9 mouse cellular contexts compared by ENCODE assay signal in genomic region chr11:103464443-103464842, GRCm38 (mm10). TPM values are rescaled to one million over a fixed set of nuclear protein-coding genes. Genes with fewer than 3 reads are reported as not detected.
DNase-seq lines count a peak whose midpoint lies in the region; ATAC-seq and TF ChIP-seq lines count a peak whose summit lies in the region.
"Had no signal": no experiment of that assay in that cellular context is flagged by ENCODE, and none has a peak within 500 bp of the region (broad histone marks: within the 10 kb centered on the region; RNA-seq: fewer than 3 reads in every experiment).

No protein-coding gene starts in this region.

- peak; percentile 90 for ATAC-seq in megakaryocyte, adult 5-6 weeks (ENCODE audit: poor library complexity, severe bottlenecking)
- ATAC-seq in midbrain, embryonic 15.5 days (replicated peaks) = no peak

- peak; percentile 5 to 9 for DNase-seq in heart, adult 18-20 months
- DNase-seq in heart, postnatal 25 days (ENCODE audit: low spot score) = no peak
- DNase-seq in embryo, embryonic 10.5 days (ENCODE audit: low spot score) = peak; percentile 54
- no peak for DNase-seq in layer of hippocampus, adult 18-20 months (ENCODE audit: low spot score in 2 of 2)
- no peak for DNase-seq in forebrain, embryonic 10.5 days (ENCODE audit: extremely low spot score, low spot score)

- H3K9me3 ChIP-seq in ES-Bruce4 (replicated peaks; ENCODE audit: control insufficient read depth, insufficient read depth, low read length, poor library complexity, severe bottlenecking) = no peaks in the 10 kb centered on the region
- no peaks in the 10 kb centered on the region for H3K9me3 ChIP-seq in forebrain, embryonic 10.5 days
- H3K9me3 ChIP-seq in midbrain, embryonic 15.5 days = no peaks in the 10 kb centered on the region
- H3K9me3 ChIP-seq: liver, embryonic 15.5 days had no signal

- no peak for TF ChIP-seq POLR2A in ES-Bruce4 (IDR thresholded peaks at IDR 0.05; ENCODE audit: insufficient read depth, low read length)

- no peak overlapping the region for H3K4me2 ChIP-seq in midbrain, embryonic 15.5 days
- H3K4me2 ChIP-seq: liver, embryonic 15.5 days had no signal

- H3K27me3 ChIP-seq in ES-Bruce4 (ENCODE audit: control insufficient read depth, insufficient read depth, low read length, poor library complexity, severe bottlenecking) = no peaks in the 10 kb centered on the region
- no peaks in the 10 kb centered on the region for H3K27me3 ChIP-seq in forebrain, embryonic 10.5 days (ENCODE audit: poor library complexity, severe bottlenecking)
- no peaks in the 10 kb centered on the region for H3K27me3 ChIP-seq in midbrain, embryonic 15.5 days (replicated peaks)
- H3K27me3 ChIP-seq: liver, embryonic 15.5 days had no signal

- TF ChIP-seq EP300 in ES-Bruce4 (IDR thresholded peaks at IDR 0.05; ENCODE audit: insufficient read depth, low read depth, low read length) = no peak

- no peak overlapping the region for H3K27ac ChIP-seq in ES-Bruce4 (ENCODE audit: insufficient read depth, low read length)
- H3K27ac ChIP-seq in forebrain, embryonic 10.5 days = no peak overlapping the region
- no peak overlapping the region for H3K27ac ChIP-seq in midbrain, embryonic 15.5 days
- H3K27ac ChIP-seq: liver, embryonic 15.5 days had no signal

- no peak overlapping the region for H3K9ac ChIP-seq in ES-Bruce4 (ENCODE audit: low read depth, poor library complexity, severe bottlenecking)
- H3K9ac ChIP-seq in midbrain, embryonic 15.5 days = no peak overlapping the region
- H3K9ac ChIP-seq: liver, embryonic 15.5 days had no signal

- H3K4me3 ChIP-seq in ES-Bruce4 (ENCODE audit: low read depth, low read length) = no peak overlapping the region
- H3K4me3 ChIP-seq in forebrain, embryonic 10.5 days = no peak overlapping the region
- no peak overlapping the region for H3K4me3 ChIP-seq in midbrain, embryonic 15.5 days
- H3K4me3 ChIP-seq: liver, embryonic 15.5 days had no signal

- intact Hi-C loops in heart, postnatal 25 days (cut with DNase I) = no loop called here

- H3K4me1 ChIP-seq in ES-Bruce4 (ENCODE audit: control insufficient read depth, insufficient read depth, low read length) = no peaks in the 10 kb centered on the region
- no peaks in the 10 kb centered on the region for H3K4me1 ChIP-seq in forebrain, embryonic 10.5 days
- no peaks in the 10 kb centered on the region for H3K4me1 ChIP-seq in midbrain, embryonic 15.5 days
- H3K4me1 ChIP-seq: liver, embryonic 15.5 days had no signal

- H3K36me3 ChIP-seq in ES-Bruce4 (ENCODE audit: control insufficient read depth, insufficient read depth, low read length, poor library complexity, severe bottlenecking) = no peaks in the 10 kb centered on the region
- H3K36me3 ChIP-seq in forebrain, embryonic 10.5 days (replicated peaks) = no peaks in the 10 kb centered on the region
- no peaks in the 10 kb centered on the region for H3K36me3 ChIP-seq in midbrain, embryonic 15.5 days (replicated peaks)
- H3K36me3 ChIP-seq: liver, embryonic 15.5 days had no signal

- WGBS in forebrain, embryonic 10.5 days = 75% methylated on average over 7 of the region's 7 CpGs
- WGBS in midbrain, embryonic 15.5 days = 74% methylated on average over 7 of the region's 7 CpGs

- TF ChIP-seq CTCF in ES-Bruce4 (IDR thresholded peaks at IDR 0.05; ENCODE audit: low read depth, low read length) = peak; percentile 89

RNA-seq across cellular contexts. Expression of gene Lrrc37a, which starts 40.0 kb away (rescaled TPM):
- not detected for total RNA-seq in heart, adult 18-20 months (2021)
- not detected for total RNA-seq in heart, postnatal 25 days (2021)
- polyA plus RNA-seq in ES-Bruce4 (2011; ENCODE audit: insufficient read depth, insufficient read length, low read depth, missing spikeins) = not detected in 2 replicates
- not detected in 2 replicates for total RNA-seq in megakaryocyte, adult 5-6 weeks (2015)
- not detected in 2 replicates for total RNA-seq in megakaryocyte, adult 5-6 weeks (2017)
- not detected for total RNA-seq in layer of hippocampus, adult 18-20 months (2021)
- not detected in 2 replicates for polyA plus RNA-seq in forebrain, embryonic 10.5 days (2016; fragmentation: Nextera tagmentation; extraction: Ambion mirVana)
- polyA plus RNA-seq in midbrain, embryonic 15.5 days (2015; fragmentation: Nextera tagmentation; extraction: Ambion mirVana) = not detected in 2 replicates
- polyA plus RNA-seq: liver, embryonic 15.5 days had no signal

RNA-seq across cellular contexts. Expression of gene Plekhm1, which starts 52.0 kb away (rescaled TPM):
- total RNA-seq in heart, adult 18-20 months (2021) = 10 to 100 TPM; 10.8 to 12.8 TPM
- 10 to 100 TPM in 1 of 2 experiments, 1 to 10 TPM in 1; 10.0 to 10.7 TPM for total RNA-seq in heart, postnatal 25 days (2021)
- 20.8 and 22.0 TPM in 2 replicates for polyA plus RNA-seq in ES-Bruce4 (2011; ENCODE audit: insufficient read depth, insufficient read length, low read depth, missing spikeins)
- 28.4 and 29.4 TPM in 2 replicates for total RNA-seq in megakaryocyte, adult 5-6 weeks (2015)
- 8.3 and 12.7 TPM in 2 replicates for total RNA-seq in megakaryocyte, adult 5-6 weeks (2017)
- 10 to 100 TPM; 19.8 to 21.2 TPM for total RNA-seq in layer of hippocampus, adult 18-20 months (2021)
- polyA plus RNA-seq in forebrain, embryonic 10.5 days (2016; fragmentation: Nextera tagmentation; extraction: Ambion mirVana) = 8.4 TPM in 2 replicates
- polyA plus RNA-seq in midbrain, embryonic 15.5 days (2015; fragmentation: Nextera tagmentation; extraction: Ambion mirVana) = 9.5 and 10.8 TPM in 2 replicates

Comparison
In these comparisons a context has a peak if more than half of its experiments do, and no peak if none do; other contexts are left out.
1. DNase-seq: peak in heart, adult 18-20 months (2 of 2) and embryo, embryonic 10.5 days (single experiment); none in heart, postnatal 25 days (single experiment), layer of hippocampus, adult 18-20 months (0 of 2) and forebrain, embryonic 10.5 days (single experiment).